Mouse (Mus musculus): ENCODE results near the gene Hoxc12.

The Hoxc12 gene

DNA sequence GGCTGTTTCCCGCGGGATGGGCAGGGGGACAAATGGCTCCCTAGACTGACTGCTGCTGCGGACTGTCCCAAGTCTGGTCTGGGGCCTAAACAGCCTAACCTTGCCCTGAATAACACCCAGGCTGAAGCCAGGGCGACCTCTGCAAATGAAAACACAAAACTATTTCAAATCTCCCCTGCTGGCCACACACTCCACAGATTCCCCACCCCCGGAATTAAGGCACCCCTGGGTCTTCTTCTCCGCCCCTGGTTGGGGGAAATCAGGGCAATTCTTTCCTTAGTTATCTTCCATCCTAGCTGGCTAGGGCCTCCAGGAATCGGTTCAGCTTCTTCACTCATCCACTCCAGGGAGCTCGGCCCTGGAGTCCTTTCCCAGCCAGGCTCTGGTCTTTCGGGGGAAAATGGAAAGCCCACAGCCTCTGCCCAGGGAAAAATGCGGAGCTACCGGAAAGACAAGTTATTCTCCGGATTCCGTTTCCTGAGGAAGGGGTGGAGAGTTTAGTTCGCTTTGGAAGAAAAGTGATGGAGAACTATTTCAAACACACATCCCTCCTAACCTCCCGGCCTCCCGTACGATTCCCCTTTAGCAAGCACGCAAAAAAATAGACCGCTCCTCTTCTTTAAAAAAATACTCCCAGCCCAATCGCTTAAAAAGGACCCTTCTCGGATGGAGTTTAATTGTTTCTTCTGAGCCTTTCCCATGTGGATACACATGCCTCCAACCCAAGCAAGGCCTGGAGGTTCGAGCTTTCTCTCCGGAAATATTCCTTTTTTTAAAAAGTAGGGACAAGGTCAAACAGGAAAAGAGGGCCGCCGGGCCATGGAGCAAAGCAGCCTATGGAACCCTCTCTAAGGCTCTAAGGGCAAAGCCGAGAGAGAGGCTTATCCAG lies 28.7 kb downstream of the Hoxc12 start:
- no peak for DNase-seq (ENCODE audit: low spot score)

DNA sequence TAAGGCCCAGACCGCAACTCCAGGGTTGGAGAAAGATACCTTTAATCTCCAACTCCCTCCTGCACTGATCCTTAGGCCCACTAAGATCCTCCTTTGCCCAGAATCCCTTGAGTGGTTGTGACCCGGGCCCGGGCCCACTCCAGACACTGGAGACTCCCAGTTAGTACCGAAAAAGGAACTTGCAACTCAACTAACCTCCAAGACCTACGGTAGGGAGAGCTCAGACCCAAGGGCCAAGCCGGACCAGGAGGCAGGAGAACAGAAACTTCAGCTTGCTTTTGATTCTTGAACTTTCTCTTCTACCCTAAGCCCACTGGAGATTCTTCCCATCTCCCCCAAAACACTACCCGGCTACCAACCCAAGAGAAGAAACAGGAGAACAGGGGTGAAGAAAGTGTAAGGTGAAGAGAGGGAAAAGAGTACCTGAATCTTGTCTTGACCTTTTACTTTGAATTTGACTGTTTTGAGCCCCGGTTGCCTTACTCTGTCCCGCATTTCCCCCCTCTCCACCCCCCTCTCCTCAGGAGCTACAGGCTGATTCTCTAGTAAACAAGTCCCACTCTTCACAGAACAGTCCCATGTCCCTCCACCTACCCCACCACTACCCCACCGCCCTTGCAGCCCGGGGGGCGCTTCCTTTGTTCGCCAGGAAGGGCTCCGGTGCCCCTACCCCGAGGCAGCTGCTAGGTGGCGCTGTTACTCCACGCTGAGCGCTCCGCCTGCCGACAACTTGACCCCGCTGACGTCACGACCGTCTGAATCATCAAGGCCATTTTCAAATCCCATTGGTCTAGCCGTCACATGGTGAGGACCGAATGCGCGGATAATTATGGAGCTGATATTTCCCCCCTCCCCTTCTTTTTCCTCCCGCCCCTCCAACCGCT lies 29.6 kb downstream of the Hoxc12 start:
- DNase-seq (ENCODE audit: low spot score): no peak

DNA sequence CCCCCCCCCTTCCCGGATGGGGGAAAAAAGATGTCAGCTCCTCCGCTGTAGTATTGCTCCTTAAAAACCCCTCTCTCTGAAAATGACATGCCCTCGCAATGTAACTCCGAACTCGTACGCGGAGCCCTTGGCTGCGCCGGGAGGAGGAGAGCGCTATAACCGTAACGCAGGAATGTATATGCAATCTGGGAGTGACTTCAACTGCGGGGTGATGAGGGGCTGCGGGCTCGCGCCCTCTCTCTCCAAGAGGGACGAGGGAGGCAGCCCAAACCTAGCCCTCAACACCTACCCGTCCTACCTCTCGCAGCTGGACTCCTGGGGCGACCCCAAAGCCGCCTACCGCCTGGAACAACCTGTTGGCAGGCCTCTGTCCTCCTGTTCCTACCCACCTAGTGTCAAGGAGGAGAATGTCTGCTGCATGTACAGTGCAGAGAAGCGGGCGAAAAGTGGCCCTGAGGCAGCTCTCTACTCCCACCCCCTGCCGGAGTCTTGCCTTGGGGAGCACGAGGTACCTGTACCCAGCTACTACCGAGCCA lies 30.3 kb downstream of the Hoxc12 start, which contains the start of gene Hoxc10:
TSS of gene Hoxc10 (plus strand) at position 21 of the 536 bp plus-strand sequence.
- DNase-seq (ENCODE audit: low spot score): no peak

DNA sequence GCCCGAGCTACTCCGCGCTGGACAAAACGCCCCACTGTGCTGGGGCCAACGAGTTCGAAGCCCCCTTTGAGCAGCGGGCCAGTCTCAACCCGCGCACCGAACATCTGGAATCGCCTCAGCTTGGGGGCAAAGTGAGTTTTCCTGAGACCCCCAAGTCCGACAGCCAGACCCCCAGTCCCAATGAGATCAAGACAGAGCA lies 30.7 kb downstream of the Hoxc12 start, which contains the start of gene Hoxc5:
TSS of gene Hoxc5 (plus strand) at position 132 of the 199 bp plus-strand sequence.
- DNase-seq (ENCODE audit: low spot score): no peak

DNA sequence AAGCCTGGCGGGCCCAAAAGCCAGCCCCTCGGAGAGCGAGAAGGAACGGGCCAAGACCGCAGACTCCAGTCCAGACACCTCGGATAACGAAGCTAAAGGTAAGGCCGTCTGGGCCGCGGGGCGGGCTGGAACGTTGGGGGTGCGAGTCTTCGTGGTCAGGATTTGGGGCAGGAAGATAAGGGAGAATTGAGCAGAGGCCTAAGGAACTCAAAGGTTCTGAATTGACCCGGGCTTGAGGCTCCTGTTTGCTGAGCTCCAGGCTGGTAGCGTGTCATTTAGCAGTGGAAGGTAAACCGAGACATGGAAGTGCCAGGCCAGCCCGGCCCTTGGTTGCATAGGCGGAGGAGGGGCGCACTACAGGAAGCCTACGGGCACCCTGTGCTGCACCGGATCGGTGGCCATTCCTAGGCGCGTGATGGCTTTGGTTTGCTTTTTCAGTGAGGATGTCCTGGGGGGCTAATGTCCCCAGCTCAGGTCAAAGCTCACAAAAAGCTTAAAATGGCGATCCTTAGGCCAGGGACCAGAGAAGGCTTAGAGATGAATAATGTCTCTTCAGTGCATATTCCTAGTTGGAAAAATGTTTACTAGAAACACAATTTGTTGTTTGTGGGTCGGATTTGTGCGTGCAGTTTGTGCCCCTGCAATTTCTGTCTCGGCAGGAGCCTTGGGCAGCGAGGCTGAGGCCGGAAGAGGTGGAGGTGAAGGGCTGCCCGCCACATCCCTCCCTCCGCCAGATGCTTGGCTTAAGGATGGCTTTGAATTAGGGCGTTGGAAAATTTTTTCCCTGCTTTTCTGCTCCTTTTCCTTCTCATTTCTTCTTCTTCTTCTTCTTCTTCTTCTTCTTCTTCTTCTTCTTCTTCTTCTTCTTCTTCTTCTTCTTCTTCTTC lies 31.2 kb downstream of the Hoxc12 start:
- DNase-seq (ENCODE audit: low spot score): no peak

DNA sequence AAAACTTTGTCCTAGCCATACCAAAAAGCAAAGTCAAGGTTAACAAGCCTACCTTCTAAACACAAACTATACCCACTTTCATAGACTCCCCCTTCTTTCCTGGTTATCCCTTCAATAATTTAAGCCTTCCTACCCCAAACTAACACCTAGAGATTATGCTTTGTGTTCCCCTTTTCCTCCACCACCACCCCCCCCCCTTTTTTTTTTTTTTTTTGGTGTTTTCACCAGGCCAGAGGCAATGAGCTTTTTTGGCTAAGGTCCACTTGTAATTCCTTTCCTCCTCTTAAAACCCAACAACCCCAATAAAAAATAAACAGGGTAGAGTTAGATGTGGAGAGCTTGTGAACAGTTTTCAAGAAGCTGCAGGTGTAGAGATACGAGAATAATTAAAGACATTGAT lies 32.7 kb downstream of the Hoxc12 start:
- no peak for DNase-seq (ENCODE audit: low spot score)

DNA sequence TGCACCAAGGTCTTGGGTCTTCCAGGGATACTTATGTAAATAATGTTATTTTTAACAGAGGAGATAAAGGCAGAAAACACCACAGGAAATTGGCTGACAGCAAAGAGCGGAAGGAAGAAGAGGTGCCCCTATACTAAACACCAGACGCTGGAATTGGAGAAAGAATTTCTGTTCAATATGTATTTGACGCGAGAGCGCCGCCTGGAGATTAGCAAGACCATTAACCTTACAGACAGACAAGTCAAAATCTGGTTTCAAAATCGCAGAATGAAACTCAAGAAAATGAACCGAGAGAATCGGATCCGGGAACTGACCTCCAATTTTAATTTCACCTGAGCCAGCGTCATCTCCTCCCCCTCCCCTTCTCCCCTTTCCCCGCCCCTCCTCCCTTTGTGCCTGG lies 34.2 kb downstream of the Hoxc12 start:
- DNase-seq (ENCODE audit: low spot score): no peak

DNA sequence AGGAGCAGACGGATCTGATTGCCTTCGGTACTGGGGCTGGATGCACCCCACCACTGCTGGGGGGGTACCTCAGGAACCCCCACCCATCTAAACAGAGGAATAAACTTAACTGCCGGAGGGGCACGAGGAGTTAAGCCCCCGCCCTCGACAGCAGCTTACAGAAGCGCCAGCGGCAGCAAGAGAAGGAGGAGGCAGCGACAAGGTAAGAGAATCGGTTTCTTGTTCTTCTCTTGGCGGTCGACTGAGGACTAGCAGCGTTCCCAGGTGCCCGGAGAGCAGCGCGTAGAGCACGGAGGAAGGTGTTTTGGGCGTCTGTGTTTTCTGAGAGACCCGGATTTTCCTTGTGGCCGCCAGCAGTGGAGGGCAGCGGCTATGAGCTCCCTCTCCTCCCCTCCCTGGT lies 35.7 kb downstream of the Hoxc12 start:
- no peak for DNase-seq (ENCODE audit: low spot score)

DNA sequence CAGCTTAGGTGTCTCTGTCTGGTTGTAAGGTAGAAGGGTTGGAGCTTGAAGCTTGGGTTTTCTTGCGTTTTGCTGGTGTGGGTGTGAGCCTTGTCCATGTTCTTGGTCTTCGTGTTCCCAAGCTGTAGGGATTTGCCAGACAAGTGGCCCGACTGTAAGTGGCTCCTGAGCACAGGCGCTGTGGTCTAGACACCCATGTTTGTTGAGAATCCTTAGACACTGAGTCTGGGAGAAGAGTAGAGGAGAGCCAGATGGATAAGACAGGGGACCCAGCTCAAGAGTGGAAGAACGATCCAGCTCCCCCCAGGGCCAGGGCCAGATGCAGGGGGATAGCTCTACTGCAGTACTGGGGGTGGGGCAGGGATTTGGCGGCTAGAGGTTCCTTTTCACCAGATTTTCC lies 36.2 kb downstream of the Hoxc12 start:
- no peak for DNase-seq (ENCODE audit: low spot score)

DNA sequence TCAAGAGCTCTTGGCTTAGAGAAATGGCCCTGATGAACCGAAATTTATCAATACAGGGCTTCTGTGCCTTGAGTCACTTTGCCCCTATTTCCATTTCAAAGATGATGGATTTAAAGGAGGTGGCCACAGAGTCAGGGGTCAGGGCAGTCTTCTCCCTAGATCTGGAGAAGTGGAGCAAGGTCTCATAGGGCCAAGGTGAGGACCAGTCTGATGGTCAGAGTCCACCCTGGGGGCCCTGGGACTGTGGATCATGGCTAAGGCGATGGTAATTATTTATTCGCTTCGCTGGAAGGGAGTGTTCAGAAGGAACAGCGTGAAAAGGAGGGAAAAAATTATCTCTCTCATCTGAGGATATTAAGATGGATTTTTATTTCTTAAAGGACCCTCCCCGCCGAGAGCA lies 38.5 kb downstream of the Hoxc12 start:
- no peak for DNase-seq (ENCODE audit: low spot score)

DNA sequence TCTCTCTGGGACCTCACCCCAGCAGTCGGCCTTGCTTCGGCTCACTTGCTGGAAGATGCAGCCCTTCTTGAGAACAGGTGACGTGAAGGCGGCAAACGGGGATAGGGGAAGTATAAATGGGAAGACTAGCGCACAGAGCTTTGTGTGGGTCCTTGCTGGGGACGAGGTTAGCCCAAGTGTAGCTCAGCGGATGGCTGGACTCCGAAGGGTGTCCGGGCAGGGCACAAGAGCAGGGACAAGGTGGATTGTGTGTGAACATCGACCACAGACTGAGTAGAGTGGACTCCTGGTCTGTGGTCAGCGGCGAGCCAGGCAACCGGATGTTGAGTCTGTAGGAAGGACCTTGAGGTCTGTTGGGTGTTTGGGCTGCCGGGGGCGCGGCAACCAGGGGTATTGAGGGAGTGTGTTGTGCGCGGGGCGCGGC lies 39.1 kb downstream of the Hoxc12 start:
- DNase-seq (ENCODE audit: low spot score): no peak

DNA sequence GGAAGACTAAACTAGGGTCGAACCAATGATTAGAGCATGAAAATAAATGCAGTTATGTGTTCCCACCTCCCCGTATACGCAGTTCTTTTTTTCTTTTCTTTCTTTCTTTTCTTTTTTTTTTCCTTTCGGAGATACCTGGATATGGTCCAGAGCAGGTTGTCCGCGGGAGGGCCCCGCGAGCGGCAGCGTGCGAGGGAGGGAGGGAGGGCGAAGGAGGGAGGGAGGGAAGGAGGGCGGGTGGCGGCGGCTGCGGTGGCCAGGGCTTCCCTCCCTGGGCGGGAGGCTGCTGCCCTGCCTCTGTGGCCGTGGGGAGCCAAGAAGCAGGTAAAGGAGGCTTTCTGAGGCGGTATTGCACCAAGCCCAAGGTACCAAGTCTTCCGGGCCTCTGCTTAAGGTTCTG lies 39.6 kb downstream of the Hoxc12 start, which contains the start of gene Hoxc9:
TSS of gene Hoxc9 (plus strand) at position 269 of the 400 bp plus-strand sequence.
- DNase-seq (ENCODE audit: low spot score): no peak

DNA sequence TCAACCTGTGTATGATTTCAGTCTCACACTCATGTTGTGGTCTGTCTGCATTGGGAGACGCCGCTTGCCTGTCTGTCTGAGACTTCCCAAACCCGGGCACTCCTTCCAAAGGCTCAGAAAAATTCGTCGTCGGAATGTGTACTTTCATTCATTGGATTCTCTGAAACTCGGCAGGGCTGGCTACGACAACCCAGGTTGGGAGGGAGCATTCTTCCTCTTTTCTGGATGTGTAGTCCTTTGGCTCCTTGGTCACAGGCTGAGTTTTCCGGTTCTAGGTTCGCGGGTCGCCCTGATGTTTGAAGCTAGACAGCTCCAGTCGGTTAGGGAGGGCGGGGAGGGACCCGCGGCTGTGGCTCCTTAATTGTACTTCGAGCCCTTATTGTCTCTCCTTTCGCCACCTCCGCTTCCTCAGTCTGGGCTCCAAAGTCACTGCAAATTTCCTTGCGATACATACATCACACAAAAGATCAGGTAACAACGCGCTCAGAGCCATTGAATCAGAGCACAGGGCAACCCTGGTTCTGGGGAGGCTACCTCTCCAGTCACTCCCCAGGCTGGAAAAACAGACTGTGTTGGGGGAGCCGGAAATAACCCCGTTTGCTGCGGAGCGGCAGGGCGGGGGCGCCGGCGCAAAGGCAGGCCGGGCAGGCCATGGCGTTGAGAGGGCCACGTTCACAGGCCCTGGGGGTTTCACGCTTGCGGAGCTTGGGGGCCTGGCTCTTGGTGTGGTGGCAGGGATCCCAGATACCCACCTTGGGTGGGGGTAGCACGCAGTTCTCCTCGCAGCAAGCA lies 40.3 kb downstream of the Hoxc12 start:
- no peak for DNase-seq (ENCODE audit: low spot score)

DNA sequence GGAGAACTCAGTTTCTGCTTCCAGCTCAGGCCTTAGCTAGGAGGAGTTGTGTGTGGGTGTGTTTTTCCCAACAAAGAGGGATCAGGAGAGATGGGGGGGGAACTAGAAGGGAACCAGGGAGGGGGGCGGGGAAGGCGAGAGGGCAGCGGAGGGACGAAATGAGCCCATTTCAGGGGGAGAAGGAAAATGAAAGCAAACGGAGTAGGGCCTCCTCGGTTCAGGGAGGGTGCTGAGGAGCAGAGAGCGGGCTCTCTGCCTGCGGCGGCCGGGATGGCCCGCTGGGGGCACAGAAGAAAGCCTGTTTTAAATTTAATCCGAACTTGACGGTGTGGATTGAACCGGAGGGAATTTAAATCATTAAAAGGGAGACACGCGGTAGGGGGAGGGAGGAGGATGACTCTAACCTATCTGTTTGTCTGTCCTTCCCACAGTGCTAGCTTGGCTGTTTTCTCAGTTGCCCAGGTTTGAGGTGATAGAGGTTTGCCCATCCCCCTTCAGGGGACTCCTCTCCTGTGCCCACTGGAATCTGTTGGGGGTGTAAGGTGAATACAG lies 40.9 kb downstream of the Hoxc12 start:
- no peak for DNase-seq (ENCODE audit: low spot score)

DNA sequence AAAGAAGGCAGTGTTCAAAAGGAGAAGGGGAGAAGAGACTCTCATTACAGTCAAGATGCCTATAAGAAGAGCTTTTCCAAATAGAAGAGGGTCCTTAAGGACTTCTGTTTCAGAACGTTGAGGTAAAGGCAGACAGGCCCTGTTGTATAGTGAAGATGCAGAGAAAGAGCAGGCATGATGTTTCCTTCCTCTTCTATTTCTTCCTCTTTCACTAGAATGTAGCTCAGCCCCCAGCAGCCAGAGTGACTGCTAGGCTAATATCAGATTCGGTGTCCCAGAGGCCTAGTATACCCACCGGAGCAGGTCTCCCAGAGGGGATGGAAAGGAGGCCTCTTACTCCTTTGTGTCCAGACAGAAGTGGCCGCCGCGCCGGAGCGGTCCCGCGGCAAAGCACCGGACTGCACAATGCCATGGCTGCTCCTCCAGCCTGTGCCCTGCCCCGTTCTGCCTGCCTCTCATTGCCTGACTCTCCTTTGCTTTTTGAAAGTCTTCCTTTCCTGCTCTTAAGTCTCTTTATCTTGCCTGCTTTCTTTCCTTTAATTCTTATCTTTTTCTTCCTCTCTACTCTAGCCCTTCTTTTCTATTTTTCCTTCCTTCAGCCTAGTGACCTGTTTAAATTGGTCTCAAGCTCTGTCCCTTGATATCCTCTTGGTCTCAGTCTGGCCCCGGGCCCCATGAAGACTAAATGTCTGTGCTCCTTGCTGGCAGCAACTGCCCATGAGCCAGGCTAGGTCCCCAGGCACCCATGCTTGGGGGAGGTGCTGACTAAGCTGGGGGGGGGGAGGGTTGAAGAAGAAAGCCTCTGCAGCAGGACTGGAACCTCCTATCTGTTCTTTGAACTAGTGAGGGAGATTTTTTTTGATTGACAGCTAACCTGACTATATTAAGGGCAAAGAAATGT lies 42.3 kb downstream of the Hoxc12 start:
- DNase-seq (ENCODE audit: low spot score): no peak

DNA sequence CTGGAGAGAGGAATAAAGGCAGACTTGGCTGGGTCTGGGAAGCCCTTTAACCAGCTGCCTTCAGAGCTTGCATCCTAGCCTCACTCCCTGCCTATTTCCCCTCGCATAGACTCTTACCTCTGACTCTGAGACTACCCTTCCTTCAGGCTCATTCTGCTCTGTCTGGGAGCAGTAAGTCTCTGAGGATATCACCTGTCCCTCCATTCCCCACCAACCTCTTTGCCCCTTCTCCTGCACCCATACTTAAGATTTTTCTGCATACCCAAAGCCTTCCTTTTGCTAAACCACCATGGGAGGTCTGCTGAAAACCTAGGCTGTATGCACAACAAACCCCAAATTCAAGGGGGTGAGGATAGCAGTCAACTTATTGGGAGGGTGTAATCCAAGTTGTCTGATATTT lies 43.4 kb downstream of the Hoxc12 start:
- no peak for DNase-seq (ENCODE audit: low spot score)

DNA sequence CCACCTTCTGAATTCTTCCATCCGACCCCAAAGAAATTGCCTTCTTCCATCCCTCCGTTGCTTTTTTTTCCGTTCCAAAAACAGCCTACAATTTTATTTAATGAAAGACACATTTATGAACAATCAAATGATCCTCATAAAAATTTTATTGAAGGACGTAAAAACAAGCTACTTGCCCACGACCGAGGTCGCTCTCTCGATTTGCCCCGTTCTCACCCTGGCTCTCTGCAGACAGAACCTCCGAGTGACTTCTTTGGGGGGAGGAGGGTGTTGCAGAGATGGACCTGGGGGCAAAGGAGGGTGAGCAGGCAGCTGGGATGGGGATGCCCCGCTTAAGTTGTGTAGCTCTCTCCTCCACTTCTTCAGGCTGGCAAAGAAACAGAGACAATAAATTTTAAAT lies 43.8 kb downstream of the Hoxc12 start:
- DNase-seq (ENCODE audit: low spot score): no peak

DNA sequence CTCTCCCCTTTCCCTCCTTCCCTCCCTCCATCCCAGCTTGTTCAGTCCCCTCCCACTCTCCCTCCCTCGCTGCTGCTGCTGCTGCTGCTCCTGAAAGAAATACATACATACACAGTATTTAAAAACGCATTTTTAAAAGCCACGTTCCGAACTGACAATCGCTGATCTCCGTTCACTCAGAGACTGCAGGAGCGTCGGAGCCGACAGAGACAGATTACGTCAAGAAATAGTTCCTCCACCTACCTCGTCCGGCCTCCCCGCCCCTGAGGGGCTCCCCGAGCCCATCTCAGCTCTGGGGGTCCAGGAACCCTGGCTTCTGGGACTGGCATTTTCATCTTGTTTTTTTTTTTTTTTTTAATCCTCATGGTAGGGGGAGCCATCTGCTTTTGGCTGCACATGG lies 44.4 kb downstream of the Hoxc12 start:
- no peak for DNase-seq (ENCODE audit: low spot score)

DNA sequence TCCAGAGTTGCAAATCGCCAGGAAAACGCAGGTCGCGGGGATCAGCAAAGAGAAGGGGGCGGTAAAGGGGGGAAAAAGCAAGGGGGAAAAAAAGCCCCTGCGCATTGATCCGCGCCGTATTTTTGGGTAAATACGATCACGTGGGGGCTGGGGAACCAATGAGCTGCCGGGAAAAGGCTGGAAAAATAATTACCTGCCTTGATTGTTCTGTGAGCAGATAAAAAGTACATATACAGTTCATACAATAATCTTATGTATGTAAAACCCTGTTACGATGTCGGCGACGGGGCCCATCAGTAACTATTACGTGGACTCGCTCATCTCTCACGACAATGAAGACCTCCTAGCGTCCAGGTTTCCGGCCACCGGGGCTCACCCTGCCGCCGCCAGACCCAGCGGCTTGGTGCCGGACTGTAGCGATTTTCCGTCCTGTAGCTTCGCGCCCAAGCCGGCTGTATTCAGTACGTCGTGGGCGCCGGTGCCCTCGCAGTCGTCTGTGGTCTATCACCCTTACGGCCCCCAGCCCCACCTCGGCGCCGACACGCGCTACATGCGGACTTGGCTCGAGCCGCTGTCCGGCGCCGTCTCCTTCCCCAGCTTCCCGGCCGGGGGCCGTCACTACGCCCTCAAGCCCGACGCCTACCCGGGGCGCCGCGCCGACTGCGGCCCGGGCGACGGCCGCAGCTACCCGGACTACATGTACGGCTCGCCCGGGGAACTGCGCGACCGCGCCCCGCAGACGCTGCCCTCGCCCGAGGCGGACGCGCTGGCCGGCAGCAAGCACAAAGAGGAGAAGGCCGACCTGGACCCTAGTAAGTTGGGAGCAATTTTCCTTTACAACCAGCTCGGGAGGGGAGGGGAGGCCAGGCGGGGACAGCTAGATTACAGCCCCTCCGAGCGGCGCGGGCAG lies 45.1 kb downstream of the Hoxc12 start:
- no peak for DNase-seq (ENCODE audit: low spot score)
